Mouse (Mus musculus) lung, embryonic 14.5 days (tissue): ENCODE results near the gene Gm28043. TPM values are rescaled to one million over a fixed set of nuclear protein-coding genes. Genes with fewer than 3 reads are reported as not detected.

Experiments used
- ATAC-seq: fragments of 200-750 bp; cut with Nextera tagmentation; 2 replicates; pipeline ENCODE4 v1.8.0; 2017; ENCODE audit warnings: mild to moderate bottlenecking, moderate TSS enrichment, moderate library complexity; ENCODE audit not compliant: insufficient read depth
- DNase-seq: peaks from one replicate; pipeline ENCODE4 v3.0.0-alpha.2; 2015
- H3K27ac ChIP-seq: fragments of 300-500 bp; sonication (generic); 2 replicates; pipeline ENCODE4 v1.5.1; 2014; ENCODE audit warnings: low read depth, mild to moderate bottlenecking, moderate library complexity
- H3K27me3 ChIP-seq: fragments of 300-500 bp; sonication (generic); 2 replicates; pipeline ENCODE4 v1.6.1; 2014; ENCODE audit warnings: low read length, control low read depth; ENCODE audit not compliant: insufficient read depth
- H3K36me3 ChIP-seq: fragments of 300-500 bp; sonication (generic); 2 replicates; pipeline ENCODE4 v1.6.1; 2014; ENCODE audit warnings: control low read depth; ENCODE audit not compliant: insufficient read depth
- H3K4me1 ChIP-seq: fragments of 300-500 bp; sonication (generic); 2 replicates; pipeline ENCODE4 v1.6.1; 2014; ENCODE audit warnings: antibody characterized with exemption, control low read depth; ENCODE audit not compliant: insufficient read depth
- H3K4me2 ChIP-seq: fragments of 300-500 bp; sonication (generic); 2 replicates; pipeline ENCODE4 v1.6.1; 2014; ENCODE audit warnings: mild to moderate bottlenecking
- H3K4me3 ChIP-seq: fragments of 300-500 bp; sonication (generic); 2 replicates; pipeline ENCODE4 v1.5.1; 2014; ENCODE audit warnings: low read depth, low read length
- H3K9ac ChIP-seq: fragments of 300-500 bp; sonication (generic); 2 replicates; pipeline ENCODE4 v1.6.1; 2014
- H3K9me3 ChIP-seq: fragments of 300-500 bp; sonication (generic); 2 replicates; pipeline ENCODE4 v1.6.1; 2016; ENCODE audit warnings: low read depth, low read length, control low read depth
- CTCF ChIP-seq: IDR thresholded peaks from 2 replicates; pipeline ENCODE4 v1.5.1; 2016; ENCODE audit warnings: antibody characterized with exemption, low read depth
- WGBS: fragments of 180-500 bp; shearing (Covaris S2); extraction: QIAGEN DNeasy Blood & Tissue Kit; methylation state at CpG from one replicate; pipeline ENCODE4 v1.1.7; 2014; 5-methylcytosine and 5-hydroxymethylcytosine counted together
- polyA plus RNA-seq: library from polyadenylated mRNA; unstranded; fragments of >200 nt; fragmentation: Nextera tagmentation; extraction: Ambion mirVana; gene quantifications from 2 replicates; pipeline ENCODE4 v1.2.1, GENCODE M21; 2014

The Gm28043 gene
- polyA plus RNA-seq, 1 experiment from 2014 or later = 3.4 TPM

DNA sequence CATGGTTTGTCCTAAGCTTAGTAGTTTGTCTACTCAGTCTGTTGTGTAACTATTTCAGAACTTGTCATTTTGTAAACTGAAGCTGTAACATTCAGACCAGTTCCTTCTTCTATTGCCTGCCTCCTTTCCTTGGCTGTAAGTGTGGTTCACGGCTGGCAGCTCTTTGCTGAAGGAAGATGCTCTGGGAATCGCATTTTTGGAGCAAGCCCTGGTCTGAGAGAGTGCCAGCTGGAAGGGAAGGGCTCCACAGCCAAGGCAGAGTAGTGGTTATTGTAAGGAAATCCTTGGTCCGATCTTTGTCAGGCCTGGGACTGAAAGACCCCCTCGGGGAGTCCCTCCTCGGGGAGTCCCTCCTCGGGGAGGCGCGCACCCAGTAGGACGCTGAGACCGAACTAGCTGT lies 73.9 kb downstream of the Gm28043 start:
- Histone ChIP-seq H3K4me1 (no peaks in the 10 kb centered on the region), H3K4me3 (no peak overlapping the region), H3K27ac (no peak overlapping the region), H3K36me3 (peaks cover 73% of the 10 kb centered on the region), H3K4me2 (no peak overlapping the region), H3K27me3 (no peaks in the 10 kb centered on the region), H3K9me3 (no peaks in the 10 kb centered on the region), H3K9ac (no peak overlapping the region)
- ATAC-seq (no peak), DNase-seq (no peak)
- no peak for TF ChIP-seq CTCF
- WGBS = 95% methylated on average over 10 of the region's 10 CpGs

DNA sequence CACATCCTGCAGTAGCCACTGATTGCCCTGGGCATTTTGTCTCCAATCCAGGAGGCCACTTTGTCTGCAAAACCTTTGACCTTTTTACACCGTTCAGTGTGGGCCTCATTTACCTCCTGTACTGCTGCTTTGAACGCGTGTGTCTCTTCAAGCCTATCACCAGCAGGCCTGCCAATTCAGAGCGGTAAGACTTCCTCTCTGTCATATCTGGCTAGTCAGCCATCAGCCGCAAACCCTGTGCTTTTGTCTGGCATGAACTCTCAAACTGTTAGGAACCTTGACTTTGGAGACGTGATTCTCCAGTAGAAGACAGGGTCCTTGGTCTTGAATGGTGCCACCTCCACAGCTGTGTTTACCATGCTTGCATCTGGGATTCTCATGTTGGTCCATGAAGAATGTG lies 75.6 kb downstream of the Gm28043 start:
- WGBS = 78% methylated on average over 6 of the region's 6 CpGs

DNA sequence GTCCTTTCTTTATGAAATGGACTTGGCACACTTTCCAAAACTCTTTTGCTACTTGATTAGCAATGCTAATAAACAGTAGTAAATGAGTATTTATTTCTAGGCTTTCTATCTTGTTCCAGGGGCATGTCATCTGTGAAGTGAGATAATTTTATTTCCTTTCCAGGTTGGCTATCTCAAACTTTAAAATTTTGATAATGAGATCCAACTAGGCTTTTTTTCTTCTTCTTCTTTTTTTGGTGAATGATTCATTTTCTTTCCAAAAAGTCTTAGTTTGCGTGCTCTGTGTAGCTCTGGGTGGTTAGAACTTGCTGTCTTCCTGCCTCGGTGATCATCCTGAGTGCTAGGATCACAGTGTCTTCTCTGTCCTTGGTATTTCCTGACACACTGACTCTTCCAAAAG lies 78.2 kb downstream of the Gm28043 start:
- Histone ChIP-seq H3K36me3 (peaks cover 72% of the 10 kb centered on the region), H3K4me1 (no peaks in the 10 kb centered on the region), H3K9me3 (no peaks in the 10 kb centered on the region), H3K4me3 (no peak overlapping the region), H3K27ac (no peak overlapping the region), H3K9ac (no peak overlapping the region), H3K27me3 (no peaks in the 10 kb centered on the region), H3K4me2 (no peak overlapping the region)
- no peak for DNase-seq
- no peak for TF ChIP-seq CTCF
- 86% methylated on average over 2 of the region's 2 CpGs for WGBS
- ATAC-seq = no peak

More for the DNA sequence above, 75.6 kb downstream of the Gm28043 start:
- TF ChIP-seq CTCF = no peak
- Histone ChIP-seq H3K4me1 (no peaks in the 10 kb centered on the region), H3K36me3 (peaks cover 73% of the 10 kb centered on the region), H3K9me3 (no peaks in the 10 kb centered on the region), H3K27me3 (no peaks in the 10 kb centered on the region), H3K4me3 (no peak overlapping the region), H3K4me2 (no peak overlapping the region), H3K9ac (no peak overlapping the region), H3K27ac (no peak overlapping the region)
- DNase-seq (no peak), ATAC-seq (no peak)

DNA sequence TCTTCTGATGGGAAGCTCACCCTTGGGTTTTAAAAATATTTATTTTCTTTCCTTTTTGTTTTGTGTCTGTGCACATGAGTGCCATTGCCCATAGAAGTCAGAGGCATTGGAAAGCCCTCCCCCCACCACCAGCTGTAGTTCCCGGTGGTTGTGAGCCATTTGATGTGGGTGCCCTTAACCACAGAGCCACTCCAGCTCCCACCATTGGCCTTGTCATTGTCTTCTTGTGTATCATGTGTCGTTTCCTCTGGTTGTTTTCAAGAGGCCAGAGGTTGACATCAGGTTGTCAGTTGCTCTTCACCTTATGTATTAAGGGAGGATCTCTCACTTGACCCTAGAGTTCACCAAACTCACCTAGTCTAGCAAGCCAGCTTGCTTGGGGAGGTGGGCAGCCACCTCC lies 78.9 kb downstream of the Gm28043 start:
- H3K9me3 ChIP-seq = no peaks in the 10 kb centered on the region
- no peak overlapping the region for H3K4me3 ChIP-seq
- H3K27ac ChIP-seq = no peak overlapping the region
- no peaks in the 10 kb centered on the region for H3K27me3 ChIP-seq
- H3K4me2 ChIP-seq = no peak overlapping the region
- H3K4me1 ChIP-seq = no peaks in the 10 kb centered on the region
- H3K36me3 ChIP-seq = peaks cover 74% of the 10 kb centered on the region
- ATAC-seq (no peak), DNase-seq (no peak)
- no peak for TF ChIP-seq CTCF
- WGBS = 72% methylated on average over 2 of the region's 2 CpGs
- no peak overlapping the region for H3K9ac ChIP-seq

DNA sequence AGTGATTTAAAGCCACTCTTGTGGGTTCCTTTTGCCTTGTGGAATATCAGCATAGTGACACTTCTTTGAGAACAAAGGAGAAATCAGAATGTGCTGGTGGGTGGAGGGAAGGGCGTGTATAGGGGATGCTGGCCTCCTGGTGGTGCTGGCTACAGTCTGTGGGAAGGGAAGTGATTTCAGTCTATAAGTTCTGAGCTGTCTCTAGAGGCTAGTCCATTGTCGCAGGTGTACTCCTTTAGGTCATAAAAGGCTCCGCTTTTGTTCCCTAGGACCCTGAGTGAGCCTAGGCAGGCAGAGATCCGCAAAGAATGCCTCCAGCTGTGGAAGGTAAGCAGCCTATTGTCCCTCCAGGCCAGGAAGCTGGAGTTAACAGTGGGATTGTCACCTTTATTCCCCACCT lies 79.8 kb downstream of the Gm28043 start:
- no peak for ATAC-seq
- peaks cover 78% of the 10 kb centered on the region for H3K36me3 ChIP-seq
- no peak for TF ChIP-seq CTCF

DNA sequence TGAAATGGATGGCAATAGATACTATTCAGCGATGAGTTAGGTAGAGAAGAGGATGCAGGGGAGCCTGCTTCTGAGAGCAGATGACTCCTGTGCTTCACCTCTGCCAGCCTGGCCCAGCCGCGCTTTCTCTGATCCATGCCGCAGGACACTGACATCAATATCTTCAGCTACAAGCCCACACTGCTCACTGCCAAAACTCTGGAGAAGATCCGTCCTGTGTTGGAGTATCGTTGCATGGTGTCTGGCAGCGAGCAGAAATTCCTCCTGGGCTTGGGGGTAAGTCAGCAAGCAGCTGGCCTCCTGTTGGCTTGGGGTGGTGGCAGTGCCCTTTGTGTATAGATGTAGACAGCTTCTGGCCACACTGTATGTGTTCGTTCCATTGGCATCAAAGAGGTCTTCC lies 82.3 kb downstream of the Gm28043 start:
- DNase-seq = no peak

More for the DNA sequence above, 79.8 kb downstream of the Gm28043 start:
- no peak for DNase-seq
- H3K9me3 ChIP-seq = no peaks in the 10 kb centered on the region
- no peak overlapping the region for H3K4me3 ChIP-seq
- no peak overlapping the region for H3K4me2 ChIP-seq
- no peaks in the 10 kb centered on the region for H3K4me1 ChIP-seq
- H3K27ac ChIP-seq = no peak overlapping the region
- H3K9ac ChIP-seq = no peak overlapping the region
- 86% methylated on average over 4 of the region's 4 CpGs for WGBS
- H3K27me3 ChIP-seq = no peaks in the 10 kb centered on the region

DNA sequence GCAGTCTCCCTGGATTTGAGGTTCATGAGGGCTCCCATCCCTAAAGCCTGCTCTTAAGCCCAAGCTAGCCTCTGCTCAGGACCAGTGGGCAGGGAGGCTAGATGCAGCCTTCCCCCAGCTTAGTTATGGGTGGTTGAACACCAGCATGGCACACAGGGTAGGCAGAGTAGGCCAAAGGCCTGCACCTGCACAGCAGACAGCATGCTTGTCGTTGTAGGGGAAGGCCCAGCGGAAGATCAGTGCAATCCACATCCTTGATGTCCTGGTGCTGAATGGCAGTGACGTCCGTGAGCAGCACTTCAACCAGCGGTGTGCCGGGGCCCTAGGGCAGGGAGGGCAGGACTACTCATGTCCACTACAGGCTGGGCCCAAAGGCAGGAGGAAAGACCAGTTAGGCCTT lies 83.7 kb downstream of the Gm28043 start:
- Histone ChIP-seq H3K36me3 (peaks cover 96% of the 10 kb centered on the region), H3K4me3 (no peak overlapping the region), H3K9me3 (no peaks in the 10 kb centered on the region), H3K27me3 (no peaks in the 10 kb centered on the region), H3K4me2 (no peak overlapping the region), H3K27ac (no peak overlapping the region), H3K9ac (no peak overlapping the region), H3K4me1 (no peaks in the 10 kb centered on the region)
- DNase-seq = no peak
- no peak for ATAC-seq
- WGBS = 88% methylated on average over 6 of the region's 6 CpGs
- no peak for TF ChIP-seq CTCF

More for the DNA sequence above, 82.3 kb downstream of the Gm28043 start:
- Histone ChIP-seq H3K4me3 (no peak overlapping the region), H3K4me1 (no peaks in the 10 kb centered on the region), H3K9me3 (no peaks in the 10 kb centered on the region), H3K27ac (no peak overlapping the region), H3K4me2 (no peak overlapping the region), H3K9ac (no peak overlapping the region), H3K36me3 (peaks cover 87% of the 10 kb centered on the region), H3K27me3 (no peaks in the 10 kb centered on the region)
- 94% methylated on average over 8 of the region's 8 CpGs for WGBS
- ATAC-seq = no peak
- TF ChIP-seq CTCF = no peak

DNA sequence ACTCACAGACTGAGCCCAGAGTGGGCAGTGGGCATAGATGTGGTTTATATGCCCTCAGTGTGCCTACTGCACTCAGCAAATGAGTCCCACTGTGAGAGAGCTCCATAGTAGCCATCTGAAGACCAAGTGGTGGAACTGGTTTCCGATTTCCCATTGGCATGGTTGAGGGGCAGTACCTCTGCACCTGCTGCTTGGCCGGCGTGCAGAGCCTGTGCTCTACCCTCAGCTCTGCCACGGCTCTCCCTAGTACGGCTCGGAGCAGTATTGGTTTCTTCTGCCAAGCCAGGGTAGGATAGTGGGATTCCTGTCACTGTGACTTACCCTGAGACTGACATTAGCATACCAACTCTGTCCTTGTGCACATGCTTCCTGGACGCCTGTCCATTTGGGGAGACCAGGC lies 85.9 kb downstream of the Gm28043 start:
- WGBS = 90% methylated on average over 7 of the region's 7 CpGs
- H3K9ac ChIP-seq = no peak overlapping the region
- H3K36me3 ChIP-seq = peaks cover 83% of the 10 kb centered on the region
- DNase-seq (no peak), ATAC-seq (no peak)
- no peak overlapping the region for H3K27ac ChIP-seq
- no peak overlapping the region for H3K4me3 ChIP-seq
- no peaks in the 10 kb centered on the region for H3K27me3 ChIP-seq
- H3K4me2 ChIP-seq = no peak overlapping the region
- H3K4me1 ChIP-seq = no peaks in the 10 kb centered on the region
- H3K9me3 ChIP-seq = no peaks in the 10 kb centered on the region
- TF ChIP-seq CTCF = no peak
